Mouse (Mus musculus) 3134 (cell line): ENCODE measurements around the gene Cpt1c.
A peak's percentile ranks its signal among the peaks of the same experiment; 100 is the strongest.

Source experiments
- DNase-seq: peaks from one replicate; pipeline ENCODE4 v3.0.0-alpha.2; 2011; ENCODE audit warnings: low spot score; ENCODE audit not compliant: insufficient read length; ENCODE audit errors: extremely low read depth

Cpt1c gene

GRCm38 (mm10) chr7:44965975-44966374 lies 8.7 kb downstream of the Cpt1c start:
- DNase-seq = no peak

DNA sequence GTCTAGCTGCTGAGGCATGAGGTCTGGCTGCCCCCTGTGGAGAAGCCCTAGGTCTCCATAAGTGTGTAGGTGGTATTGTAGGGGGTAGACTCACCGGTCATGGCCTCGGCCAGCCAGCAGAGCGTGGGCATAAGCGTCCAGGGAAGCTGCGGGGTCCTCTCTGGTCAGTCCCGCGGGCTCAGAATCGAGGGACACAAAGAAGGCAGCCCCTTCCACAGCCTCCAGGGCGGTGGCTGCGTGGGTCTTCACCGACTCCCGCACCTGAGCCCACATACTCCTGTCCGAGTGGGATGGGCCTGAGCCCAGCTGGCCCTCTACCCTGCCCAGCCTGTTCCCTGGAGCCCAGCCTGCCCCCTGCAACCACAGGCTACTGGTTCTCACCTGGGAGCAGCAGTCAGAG lies 9.7 kb downstream of the Cpt1c start:
- DNase-seq = no peak

DNA sequence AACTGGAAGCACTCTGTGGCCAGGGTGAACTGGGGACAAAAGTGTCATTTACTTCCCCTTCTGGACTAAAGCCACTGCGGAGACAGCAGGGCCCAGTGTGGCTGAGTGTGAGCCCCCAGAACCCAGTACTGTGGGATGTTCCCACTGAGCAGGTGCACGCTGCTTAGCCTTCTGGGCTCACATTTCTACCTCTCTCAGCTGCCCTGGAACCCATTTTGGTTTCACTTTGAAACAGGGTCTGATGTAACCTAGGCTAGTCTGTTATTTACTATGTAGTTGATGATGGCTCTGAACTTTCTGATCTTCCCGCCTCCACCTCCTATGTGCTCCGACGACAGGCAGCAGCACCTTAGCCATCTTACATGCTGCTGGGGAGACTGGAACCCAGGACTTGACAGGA lies 11.8 kb downstream of the Cpt1c start:
- DNase-seq = no peak

DNA sequence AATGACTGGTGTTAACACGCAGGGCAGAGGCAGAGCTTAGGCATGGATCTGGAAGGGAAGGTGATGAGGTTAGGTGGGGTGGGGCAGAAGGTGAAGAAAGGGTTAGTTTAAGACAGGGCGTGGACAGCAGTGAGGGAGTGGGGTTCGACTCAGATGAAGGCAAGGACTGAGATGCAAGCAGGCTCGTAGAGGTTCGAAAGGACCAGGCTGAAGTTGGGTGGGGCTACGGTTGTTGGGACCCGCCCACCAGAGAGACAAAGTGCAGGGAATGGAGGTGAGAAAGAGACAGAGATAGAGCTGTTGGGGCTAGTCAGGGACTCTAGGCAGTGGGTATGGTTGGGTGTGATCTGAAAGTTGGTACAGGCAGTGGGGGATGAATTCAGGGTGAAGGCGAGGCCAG lies 12.3 kb downstream of the Cpt1c start:
- DNase-seq = no peak

- DNase-seq = no peak
Measured at GRCm38 (mm10) chr7:44960512-44960910, 14.1 kb downstream of the Cpt1c start.

- DNase-seq = no peak
Measured at GRCm38 (mm10) chr7:44959874-44960511, 14.7 kb downstream of the Cpt1c start.

DNA sequence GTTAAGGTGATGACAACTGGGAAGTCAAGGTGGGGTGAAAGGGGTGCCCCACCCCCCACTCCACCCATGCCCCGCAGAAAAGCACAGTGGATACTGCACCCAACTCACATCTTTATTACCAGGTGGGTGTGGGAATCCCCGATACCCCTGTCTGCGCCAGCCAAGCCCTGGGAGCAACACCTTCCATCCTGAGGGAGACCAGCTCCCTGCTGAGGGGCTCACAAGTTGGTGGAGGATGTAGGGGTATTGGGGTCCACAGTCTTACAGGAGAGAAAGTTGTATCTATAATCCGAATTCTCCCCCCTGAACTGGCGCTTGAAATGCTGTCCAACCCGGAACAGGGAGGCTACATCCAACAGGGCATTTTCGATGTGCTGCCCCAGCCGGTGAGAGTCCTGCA lies 15.4 kb downstream of the Cpt1c start:
- DNase-seq = no peak

DNA sequence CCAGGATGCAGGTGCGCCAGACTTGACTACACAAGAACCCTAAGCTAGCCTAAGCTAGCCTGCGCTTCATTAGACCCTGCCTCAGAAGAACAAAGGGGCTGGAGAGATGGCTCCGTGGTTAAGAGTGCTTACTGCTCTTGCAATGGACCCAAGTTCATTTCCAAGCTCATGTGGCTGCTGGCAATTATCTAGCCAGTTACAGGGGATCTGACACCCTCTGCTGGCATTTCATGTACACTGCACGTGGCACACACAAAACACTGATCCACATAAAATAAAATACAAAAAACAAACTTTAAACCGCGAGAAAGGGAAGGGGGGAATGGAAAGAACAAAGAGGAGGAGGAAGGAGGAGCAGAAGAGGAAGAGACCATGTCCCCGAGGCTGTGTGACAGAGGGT lies 16.4 kb downstream of the Cpt1c start:
- DNase-seq = no peak

GRCm38 (mm10) chr7:44957183-44957835 lies 17.3 kb downstream of the Cpt1c start:
- DNase-seq = peak; percentile 66

DNA sequence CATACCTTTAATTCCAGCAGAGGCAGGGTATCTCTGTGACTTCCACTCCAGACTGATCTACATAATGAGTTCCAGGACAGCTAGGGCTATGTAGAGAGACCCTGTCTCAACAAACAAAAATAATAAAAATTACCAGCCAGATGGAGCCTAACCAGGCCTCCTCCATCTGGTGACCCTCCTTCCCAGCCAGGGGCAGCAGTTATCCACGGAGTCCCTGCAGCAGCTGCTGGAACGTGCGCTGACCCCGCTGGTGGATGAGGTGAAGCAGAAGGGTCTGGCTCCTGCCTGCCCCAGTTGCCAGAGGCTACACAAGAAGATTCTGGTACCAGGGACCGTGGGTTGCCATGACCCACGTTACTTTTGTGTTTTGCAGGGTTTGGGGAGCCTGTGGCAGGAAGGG lies 18.4 kb downstream of the Cpt1c start:
- DNase-seq = no peak

DNA sequence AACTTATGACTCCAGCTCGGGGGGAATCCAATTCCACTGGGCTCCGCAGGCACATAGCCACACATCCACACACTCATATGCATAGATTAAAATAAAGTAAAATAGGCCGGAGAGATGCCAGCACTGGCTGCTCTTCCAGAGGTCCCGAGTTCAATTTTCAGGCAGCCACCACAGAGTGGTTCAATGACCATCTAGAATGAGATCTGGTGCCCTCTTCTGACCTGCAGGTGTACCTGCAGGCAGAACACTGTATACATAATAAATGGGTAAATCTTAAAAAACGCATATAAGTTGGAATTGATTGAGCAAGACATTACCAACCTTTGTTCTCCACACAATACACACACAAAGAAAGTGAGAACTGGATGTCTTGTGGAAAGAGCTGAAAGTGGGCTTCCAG lies 19.0 kb downstream of the Cpt1c start:
- no peak for DNase-seq

- DNase-seq = no peak
Measured at GRCm38 (mm10) chr7:44954091-44954885, 20.4 kb downstream of the Cpt1c start.

DNA sequence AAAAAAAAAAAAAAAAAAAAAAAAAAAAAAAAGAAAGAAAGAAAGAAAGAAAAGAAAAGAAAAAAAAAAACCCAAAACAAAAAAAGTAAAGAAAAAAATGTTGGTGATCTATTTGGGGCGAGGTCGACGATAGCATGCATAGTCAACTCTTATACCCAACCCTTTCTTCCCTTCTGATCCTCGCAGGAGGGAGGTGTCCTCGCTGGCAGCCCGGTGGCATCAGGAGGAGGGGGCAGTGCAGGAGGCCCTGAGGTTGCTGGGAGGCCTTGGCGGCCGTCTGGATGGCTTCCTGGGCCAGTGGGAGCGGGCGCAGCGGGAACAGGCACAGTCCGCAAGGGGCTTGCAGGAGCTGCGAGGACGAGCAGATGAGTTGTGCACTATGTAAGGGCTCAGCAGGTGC lies 21.1 kb downstream of the Cpt1c start:
- no peak for DNase-seq

DNA sequence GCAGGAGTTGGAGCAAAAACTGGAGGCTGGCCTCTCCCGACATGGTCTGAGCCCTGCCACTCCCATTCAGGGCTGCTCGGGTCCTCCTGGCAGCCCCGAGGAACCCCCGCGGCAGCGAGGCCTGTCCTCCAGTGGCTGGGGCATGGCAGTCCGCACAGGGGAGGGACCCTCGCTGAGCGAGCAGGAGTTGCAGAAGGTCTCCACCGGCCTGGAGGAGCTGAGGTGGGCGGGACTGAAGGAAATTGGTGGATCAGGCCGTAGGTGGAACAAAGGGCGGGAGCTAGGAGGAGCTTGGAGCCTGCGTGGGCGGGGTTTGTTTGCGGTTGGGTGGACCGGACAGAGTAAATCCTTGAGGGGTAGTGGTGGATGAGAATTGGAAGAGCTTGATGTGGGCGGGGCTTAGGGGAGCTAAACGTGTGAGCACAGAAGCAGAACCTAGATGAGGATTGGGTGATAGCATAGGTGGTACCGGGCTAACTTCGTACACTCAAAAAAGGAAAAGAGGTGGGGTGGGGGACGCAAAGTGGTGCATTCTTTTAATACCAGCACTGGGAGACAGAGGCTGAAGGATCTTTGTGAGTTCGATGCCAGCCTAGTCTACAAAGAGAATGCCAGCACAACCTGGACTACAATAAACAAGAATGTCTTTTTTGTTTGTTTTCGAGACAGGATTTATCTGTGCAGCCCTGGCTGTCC lies 21.9 kb downstream of the Cpt1c start:
- peak; percentile 95 for DNase-seq

GRCm38 (mm10) chr7:44951960-44952359 lies 22.7 kb downstream of the Cpt1c start:
- DNase-seq = peak; percentile 79

DNA sequence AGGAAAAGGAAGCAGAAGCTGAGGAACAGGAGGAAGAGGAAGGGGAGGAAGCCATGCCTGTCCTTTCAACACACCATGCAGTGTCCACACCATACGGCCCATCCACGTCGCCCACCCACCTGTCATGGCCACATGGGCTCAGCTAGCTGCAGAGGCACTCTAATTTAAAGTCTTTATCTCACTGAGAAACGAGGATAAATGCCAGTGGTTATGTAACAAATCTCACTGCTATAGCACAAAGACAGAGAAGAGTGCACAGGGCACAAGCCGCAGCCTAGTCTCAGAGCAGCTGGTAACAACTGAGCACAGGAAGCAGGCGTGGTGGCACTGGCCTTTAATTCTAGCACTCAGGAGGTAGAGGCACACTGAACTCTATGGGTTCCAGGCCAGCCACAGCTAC lies 24.7 kb downstream of the Cpt1c start:
- no peak for DNase-seq

- DNase-seq = no peak
Measured at GRCm38 (mm10) chr7:44942904-44943303, 31.7 kb downstream of the Cpt1c start, which contains the start of gene Tsks. Tsks (plus strand) TSS chr7:44943204.

DNA sequence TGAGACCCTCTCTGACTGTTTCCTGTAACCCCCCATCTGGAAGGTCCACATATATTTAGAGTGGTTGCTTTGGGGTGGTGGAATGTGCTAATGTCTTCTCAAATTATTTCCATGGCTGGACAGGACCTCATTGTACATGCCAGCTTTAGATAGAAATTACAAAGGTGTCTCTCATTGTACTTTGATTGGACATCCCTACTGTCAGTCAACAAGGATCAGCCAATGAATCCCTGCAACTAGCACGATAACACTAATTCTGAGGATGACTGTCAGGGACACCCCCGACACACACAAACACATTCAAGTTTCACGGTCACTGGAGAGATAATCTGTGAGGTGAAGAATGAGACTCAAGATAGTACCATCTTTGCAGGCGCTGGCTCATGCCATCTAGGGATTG lies 36.0 kb downstream of the Cpt1c start:
- DNase-seq = no peak

GRCm38 (mm10) chr7:44929204-44930151 lies 45.2 kb downstream of the Cpt1c start, which contains the start of gene Ap2a1:
Ap2a1 (minus strand) TSS chr7:44929496.
- peak; percentile 99 for DNase-seq

GRCm38 (mm10) chr7:44928570-44928969 lies 46.1 kb downstream of the Cpt1c start:
- DNase-seq = no peak
